Mouse (Mus musculus): ENCODE measurements at regions not wholly inside any gene's neighbourhood (a gene's known extent, or its start where the extent isn't known, plus 50 kb on each side); places are given as distances from the start of the nearest gene placed in this dataset.
"Not testable (repeated sequence)": the region's sequence is repeated elsewhere in the genome, so short reads cannot be mapped to it uniquely, and the experiment has no call there.

- H3K36me3 ChIP-seq (replicated peaks; ENCODE audit: control insufficient read depth, insufficient read depth, low read depth), result no peaks in the 10 kb centered on the region
- no peaks in the 10 kb centered on the region for H3K9me3 ChIP-seq (ENCODE audit: control insufficient read depth, low read length)
- H3K4me2 ChIP-seq (ENCODE audit: low read depth), result no peak overlapping the region
- 64% methylated on average over 5 of the region's 5 CpGs for WGBS (ENCODE audit: insufficient replicate concordance)
- DNase-seq (ENCODE audit: low read depth in 3 of 3, low spot score in 3 of 3) (peak; percentile 50 to 68 (median 59)), ATAC-seq (ENCODE audit: insufficient read depth) (no peak)
- H3K9ac ChIP-seq (replicated peaks), result no peak overlapping the region
- no peaks in the 10 kb centered on the region for H3K27me3 ChIP-seq (ENCODE audit: control insufficient read depth, insufficient read depth, low read length)
- H3K4me3 ChIP-seq (ENCODE audit: insufficient read depth in 1 of 2, low read depth in 2 of 2, low read length in 2 of 2), result no peak overlapping the region
- TF ChIP-seq CTCF (IDR thresholded peaks at IDR 0.05; ENCODE audit: low read depth) (no peak), EP300 (IDR thresholded peaks at IDR 0.05; ENCODE audit: low read depth) (no peak)
- H3K27ac ChIP-seq, result no peak overlapping the region
- H3K4me1 ChIP-seq (replicated peaks; ENCODE audit: control insufficient read depth in 2 of 2, insufficient read depth in 2 of 2, low read length in 1 of 2), result no peaks in the 10 kb centered on the region
Measured at GRCm38 (mm10) chr9:17987606-17988005, 304.3 kb upstream of the Chordc1 start.

GRCm38 (mm10) chr9:18002557-18002956 is 289.4 kb upstream of the Chordc1 start:
- Histone ChIP-seq H3K9ac (replicated peaks) (no peak overlapping the region), H3K9me3 (ENCODE audit: control insufficient read depth, low read length) (no peaks in the 10 kb centered on the region), H3K27ac (no peak overlapping the region), H3K27me3 (ENCODE audit: control insufficient read depth, insufficient read depth, low read length) (no peaks in the 10 kb centered on the region), H3K4me1 (replicated peaks; ENCODE audit: control insufficient read depth in 2 of 2, insufficient read depth in 2 of 2, low read length in 1 of 2) (no peaks in the 10 kb centered on the region), H3K4me2 (ENCODE audit: low read depth) (no peak overlapping the region), H3K36me3 (replicated peaks; ENCODE audit: control insufficient read depth, insufficient read depth, low read depth) (no peaks in the 10 kb centered on the region), H3K4me3 (ENCODE audit: insufficient read depth in 1 of 2, low read depth in 2 of 2, low read length in 2 of 2) (no peak overlapping the region)
- 24% methylated on average over 2 of the region's 2 CpGs for WGBS (ENCODE audit: insufficient replicate concordance)
- TF ChIP-seq CTCF (IDR thresholded peaks at IDR 0.05; ENCODE audit: low read depth), result no peak
- TF ChIP-seq EP300 (IDR thresholded peaks at IDR 0.05; ENCODE audit: low read depth), result no peak
- ATAC-seq (ENCODE audit: insufficient read depth) (no peak), DNase-seq (ENCODE audit: low read depth in 3 of 3, low spot score in 3 of 3) (no peak)

DNA sequence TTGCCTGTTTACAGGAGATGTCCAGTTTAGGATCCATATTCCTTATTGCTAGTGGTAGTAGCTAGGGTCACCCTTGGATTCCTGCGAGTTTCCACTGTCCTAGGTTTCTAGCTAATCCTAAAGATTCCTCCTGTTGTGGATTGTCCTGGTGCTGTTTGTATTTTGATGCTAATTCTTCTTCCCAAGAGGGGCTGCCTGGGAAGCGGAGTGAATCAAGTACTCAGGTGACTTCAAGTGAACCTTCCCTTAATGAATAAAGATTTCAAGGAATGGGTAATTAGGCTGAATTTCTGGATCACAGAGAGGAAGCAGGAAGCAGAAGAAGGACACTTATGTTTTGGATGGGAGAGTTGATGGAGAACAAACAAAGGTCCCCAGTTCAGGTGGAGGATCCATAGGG is 250.6 kb upstream of the Chordc1 start:
- TF ChIP-seq CTCF (IDR thresholded peaks at IDR 0.05; ENCODE audit: low read depth) (no peak), EP300 (IDR thresholded peaks at IDR 0.05; ENCODE audit: low read depth) (no peak)
- Histone ChIP-seq H3K9me3 (ENCODE audit: control insufficient read depth, low read length) (no peaks in the 10 kb centered on the region), H3K4me1 (replicated peaks; ENCODE audit: control insufficient read depth in 2 of 2, insufficient read depth in 2 of 2, low read length in 1 of 2) (no peaks in the 10 kb centered on the region), H3K27me3 (ENCODE audit: control insufficient read depth, insufficient read depth, low read length) (no peaks in the 10 kb centered on the region), H3K4me3 (ENCODE audit: insufficient read depth in 1 of 2, low read depth in 2 of 2, low read length in 2 of 2) (no peak overlapping the region), H3K4me2 (ENCODE audit: low read depth) (no peak overlapping the region), H3K9ac (replicated peaks) (no peak overlapping the region), H3K27ac (no peak overlapping the region), H3K36me3 (replicated peaks; ENCODE audit: control insufficient read depth, insufficient read depth, low read depth) (no peaks in the 10 kb centered on the region)
- no peak for DNase-seq (ENCODE audit: low read depth in 3 of 3, low spot score in 3 of 3)
- 40% methylated on average over 2 of the region's 2 CpGs for WGBS (ENCODE audit: insufficient replicate concordance)
- ATAC-seq (ENCODE audit: insufficient read depth), result no peak

DNA sequence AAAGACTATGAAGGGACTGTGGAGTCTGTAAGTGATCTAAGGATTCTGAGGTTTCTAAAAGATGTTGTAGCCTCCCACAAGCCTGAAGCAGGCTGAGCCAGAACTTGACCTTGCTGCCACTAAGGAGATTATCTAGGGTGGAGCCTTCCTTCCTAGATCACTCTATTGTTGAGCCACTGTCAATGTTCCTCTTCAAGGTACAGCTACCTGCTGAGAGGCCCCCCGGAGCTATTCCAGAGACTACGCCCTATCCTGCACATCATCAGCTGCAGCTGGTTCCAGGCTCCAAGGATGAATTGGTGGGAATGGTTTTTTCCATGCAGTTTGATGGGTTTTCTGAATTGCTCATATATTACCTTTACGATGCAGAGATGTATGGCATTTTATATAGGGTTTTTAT is 249.3 kb upstream of the Chordc1 start:
- not testable (repeated sequence) for H3K27ac ChIP-seq; H3K36me3 ChIP-seq (replicated peaks; ENCODE audit: control insufficient read depth, insufficient read depth, low read depth); H3K27me3 ChIP-seq (ENCODE audit: control insufficient read depth, insufficient read depth, low read length); H3K4me1 ChIP-seq (replicated peaks; ENCODE audit: control insufficient read depth in 2 of 2, insufficient read depth in 2 of 2, low read length in 1 of 2); H3K4me3 ChIP-seq (ENCODE audit: insufficient read depth in 1 of 2, low read depth in 2 of 2, low read length in 2 of 2); H3K9me3 ChIP-seq (ENCODE audit: control insufficient read depth, low read length); DNase-seq (ENCODE audit: low read depth in 3 of 3, low spot score in 3 of 3); ATAC-seq (ENCODE audit: insufficient read depth); H3K9ac ChIP-seq (replicated peaks); H3K4me2 ChIP-seq (ENCODE audit: low read depth)
- WGBS (ENCODE audit: insufficient replicate concordance), result 69% methylated on average over 3 of the region's 3 CpGs

DNA sequence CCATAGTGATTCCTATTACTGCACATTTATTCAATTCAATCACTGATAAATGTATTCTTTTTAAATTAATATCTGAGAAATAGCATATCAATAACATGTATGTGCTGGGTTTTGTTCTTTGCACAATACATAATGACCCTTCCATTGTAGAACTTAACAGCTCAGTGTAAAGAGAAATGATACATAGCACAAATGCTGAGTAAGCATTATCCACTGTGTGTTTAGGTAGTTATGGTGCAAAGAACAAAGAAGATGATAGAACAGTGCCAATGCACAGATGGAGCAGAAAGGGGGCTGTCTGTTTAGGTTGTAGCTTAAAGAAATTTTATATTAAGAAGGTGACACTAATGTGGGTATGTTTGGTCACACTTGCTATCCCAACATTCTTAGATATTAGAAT is 215.0 kb upstream of the Chordc1 start:
- no peak overlapping the region for H3K4me2 ChIP-seq (ENCODE audit: low read depth)
- no peak overlapping the region for H3K4me3 ChIP-seq (ENCODE audit: insufficient read depth in 1 of 2, low read depth in 2 of 2, low read length in 2 of 2)
- TF ChIP-seq EP300 (IDR thresholded peaks at IDR 0.05; ENCODE audit: low read depth) (no peak), CTCF (IDR thresholded peaks at IDR 0.05; ENCODE audit: low read depth) (no peak)
- no peak for DNase-seq (ENCODE audit: low read depth in 3 of 3, low spot score in 3 of 3)
- H3K9ac ChIP-seq (replicated peaks), result no peak overlapping the region
- H3K4me1 ChIP-seq (replicated peaks; ENCODE audit: control insufficient read depth in 2 of 2, insufficient read depth in 2 of 2, low read length in 1 of 2), result no peaks in the 10 kb centered on the region
- no peak overlapping the region for H3K27ac ChIP-seq
- ATAC-seq (ENCODE audit: insufficient read depth), result no peak
- no peaks in the 10 kb centered on the region for H3K27me3 ChIP-seq (ENCODE audit: control insufficient read depth, insufficient read depth, low read length)
- no peaks in the 10 kb centered on the region for H3K36me3 ChIP-seq (replicated peaks; ENCODE audit: control insufficient read depth, insufficient read depth, low read depth)
- H3K9me3 ChIP-seq (ENCODE audit: control insufficient read depth, low read length), result no peaks in the 10 kb centered on the region

DNA sequence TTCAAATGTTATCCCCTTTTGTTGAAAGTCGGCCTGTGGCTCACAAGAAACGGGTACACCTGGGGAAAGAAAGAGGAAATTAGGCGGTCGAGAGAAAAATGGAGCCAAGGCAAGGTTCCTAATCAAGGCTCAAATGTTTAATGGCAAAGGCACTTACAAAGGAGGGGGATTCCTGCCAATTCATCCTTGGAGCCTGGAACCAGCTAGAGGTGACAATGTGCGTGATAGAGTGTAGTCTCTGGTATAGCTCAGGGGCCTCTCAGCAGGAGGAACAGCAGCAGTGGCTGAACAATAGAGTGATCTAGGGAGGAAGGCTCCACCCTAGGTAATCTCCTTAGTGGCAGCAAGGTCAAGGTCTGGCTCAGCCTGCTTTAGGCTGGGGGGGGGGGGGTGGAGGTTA is 213.5 kb upstream of the Chordc1 start:
- not testable (repeated sequence) for ATAC-seq (ENCODE audit: insufficient read depth); H3K36me3 ChIP-seq (replicated peaks; ENCODE audit: control insufficient read depth, insufficient read depth, low read depth); H3K27ac ChIP-seq; H3K4me2 ChIP-seq (ENCODE audit: low read depth); H3K4me1 ChIP-seq (replicated peaks; ENCODE audit: control insufficient read depth in 2 of 2, insufficient read depth in 2 of 2, low read length in 1 of 2); H3K4me3 ChIP-seq (ENCODE audit: insufficient read depth in 1 of 2, low read depth in 2 of 2, low read length in 2 of 2); H3K27me3 ChIP-seq (ENCODE audit: control insufficient read depth, insufficient read depth, low read length); H3K9ac ChIP-seq (replicated peaks); DNase-seq (ENCODE audit: low read depth in 3 of 3, low spot score in 3 of 3); H3K9me3 ChIP-seq (ENCODE audit: control insufficient read depth, low read length)
- 64% methylated on average over 5 of the region's 5 CpGs for WGBS (ENCODE audit: insufficient replicate concordance)

- H3K9ac ChIP-seq (replicated peaks); H3K4me2 ChIP-seq (ENCODE audit: low read depth); H3K27me3 ChIP-seq (ENCODE audit: control insufficient read depth, insufficient read depth, low read length); H3K9me3 ChIP-seq (ENCODE audit: control insufficient read depth, low read length); H3K36me3 ChIP-seq (replicated peaks; ENCODE audit: control insufficient read depth, insufficient read depth, low read depth); ATAC-seq (ENCODE audit: insufficient read depth); DNase-seq (ENCODE audit: low read depth in 3 of 3, low spot score in 3 of 3); H3K4me1 ChIP-seq (replicated peaks; ENCODE audit: control insufficient read depth in 2 of 2, insufficient read depth in 2 of 2, low read length in 1 of 2); H3K27ac ChIP-seq; H3K4me3 ChIP-seq (ENCODE audit: insufficient read depth in 1 of 2, low read depth in 2 of 2, low read length in 2 of 2): not testable (repeated sequence)
- 61% methylated on average over 1 of the region's 1 CpGs for WGBS (ENCODE audit: insufficient replicate concordance)
Measured at GRCm38 (mm10) chr9:18079120-18079519, 212.8 kb upstream of the Chordc1 start.
